Mouse (Mus musculus) MEL (cell line): ENCODE results near the gene Rp9.

Source experiments
- CTCF ChIP-seq, 3 experiments: IDR thresholded peaks in 2 of 3; conservative IDR thresholded peaks in 1 of 3; 2 replicates each; pipeline ENCODE4 v1.5.1; 2011 to 2012; ENCODE audit warnings: low read length in 3 of 3, low read depth in 2 of 3, mild to moderate bottlenecking in 2 of 3, improper control_type of control experiment in 1 of 3, inconsistent platforms in 1 of 3, mixed read lengths in 1 of 3, moderate library complexity in 1 of 3; ENCODE audit not compliant: control insufficient read depth in 1 of 3, insufficient read depth in 1 of 3, poor library complexity in 1 of 3, severe bottlenecking in 1 of 3
- POLR2A ChIP-seq, 2 experiments: IDR thresholded peaks; 2 replicates each; pipeline ENCODE4 v1.6.1; 2011 to 2012; ENCODE audit warnings: low read length in 2 of 2, mild to moderate bottlenecking in 2 of 2, control low read depth in 1 of 2, improper control_type of control experiment in 1 of 2, low read depth in 1 of 2, moderate library complexity in 1 of 2; ENCODE audit not compliant: control insufficient read depth in 1 of 2, insufficient read depth in 1 of 2, poor library complexity in 1 of 2
- ZNF384 ChIP-seq: IDR thresholded peaks from 2 replicates; pipeline ENCODE4 v1.6.1; 2012; ENCODE audit warnings: low read depth, mild to moderate bottlenecking, inconsistent platforms, low read length, improper control_type of control experiment

- TF ChIP-seq ZNF384 (no peak), CTCF (IDR thresholded peaks at IDR 0.05 in 2 of 3, conservative IDR thresholded peaks at IDR 0.05 in 1 of 3; ENCODE audit: control insufficient read depth in 1 of 3, insufficient read depth in 1 of 3, low read depth in 2 of 3, low read length in 3 of 3, poor library complexity in 1 of 3, severe bottlenecking in 1 of 3) (no peak), POLR2A (IDR thresholded peaks at IDR 0.05; ENCODE audit: control insufficient read depth in 1 of 2, insufficient read depth in 1 of 2, low read depth in 1 of 2, low read length in 2 of 2, poor library complexity in 1 of 2) (no peak)
Measured at GRCm38 (mm10) chr9:22385890-22386289, 83.7 kb downstream of the Rp9 start.
